Mouse (Mus musculus) bone marrow, adult 2 months (tissue): Measurements from ENCODE around the gene Gm6096. TPM values are rescaled to one million over a fixed set of nuclear protein-coding genes. Genes with fewer than 3 reads are reported as not detected.
"Not testable (repeated sequence)": the region's sequence is repeated elsewhere in the genome, so short reads cannot be mapped to it uniquely, and the experiment has no call there.

Experiments
- H3K27ac ChIP-seq: fragments of 200-500 bp; 2 replicates; pipeline ENCODE4 v1.5.1; 2012; ENCODE audit warnings: low read depth, mild to moderate bottlenecking, control low read depth, inconsistent platforms, low read length; ENCODE audit not compliant: control insufficient read depth, poor library complexity, insufficient read depth
- H3K4me1 ChIP-seq: fragments of 200-500 bp; 2 replicates; pipeline ENCODE4 v1.6.1; 2011; ENCODE audit warnings: low read length; ENCODE audit not compliant: control insufficient read depth, insufficient read depth
- H3K4me3 ChIP-seq: fragments of 200-500 bp; replicated peaks from 2 replicates; pipeline ENCODE3; 2011; ENCODE audit warnings: mild to moderate bottlenecking, low read depth, low read length, control low read depth; ENCODE audit not compliant: control insufficient read depth
- CTCF ChIP-seq: fragments of 200-500 bp; IDR thresholded peaks from 2 replicates; pipeline ENCODE4 v1.5.1; 2011; ENCODE audit warnings: low read length, control low read depth; ENCODE audit not compliant: control insufficient read depth, insufficient read depth
- POLR2A ChIP-seq: fragments of 200-500 bp; IDR thresholded peaks from 2 replicates; pipeline ENCODE4 v1.6.1; 2011; ENCODE audit warnings: low read depth, mild to moderate bottlenecking, control low read depth, low read length, borderline replicate concordance; ENCODE audit not compliant: control insufficient read depth
- WGBS: fragments of 180-500 bp; shearing (Covaris S2); methylation state at CpG from one replicate; pipeline ENCODE4 v1.1.7; 2018; 5-methylcytosine and 5-hydroxymethylcytosine counted together
- polyA plus RNA-seq: library from polyadenylated mRNA; stranded (reverse); fragments of >200 nt; gene quantifications from 2 replicates; pipeline ENCODE4 v1.2.4, GENCODE M21; 2011; ENCODE audit warnings: low replicate concordance; ENCODE audit not compliant: missing spikeins, insufficient read depth, insufficient read length

The Gm6096 gene
- polyA plus RNA-seq, result not detected in 2 replicates

- H3K4me3 ChIP-seq, result no peak within 1 kb of the TSS
- TF ChIP-seq POLR2A, result no peak
- TF ChIP-seq CTCF, result no peak
- 83% methylated on average over 7 of the region's 7 CpGs for WGBS
- no peaks in the 10 kb centered on the region; the same call in 1 of the 2 replicates for H3K4me1 ChIP-seq
- no peak within 1 kb of the TSS for H3K27ac ChIP-seq
These were observed at the start of gene Gm6096 for GRCm38 (mm10) chr7:34250738-34251137. Gm6096 (plus strand) TSS chr7:34251038.

- H3K4me1 ChIP-seq, H3K4me3 ChIP-seq, H3K27ac ChIP-seq: not testable (repeated sequence)
- WGBS, result 89% methylated on average over 10 of the region's 10 CpGs
These were observed 48.7 kb upstream of the Gm6096 start for GRCm38 (mm10) chr7:34202147-34202546.

- H3K4me3 ChIP-seq, result no peak overlapping the region
- WGBS, result 86% methylated on average over 6 of the region's 6 CpGs
- TF ChIP-seq POLR2A (no peak), CTCF (no peak)
- peaks cover 2% of the 10 kb centered on the region; the same call in 1 of the 2 replicates for H3K4me1 ChIP-seq
- no peak overlapping the region for H3K27ac ChIP-seq
These were observed 44.5 kb upstream of the Gm6096 start for GRCm38 (mm10) chr7:34206331-34206730.

- TF ChIP-seq CTCF (peak; percentile 32; the same call in 1 of the 2 replicates), POLR2A (no peak)
These were observed 42.7 kb upstream of the Gm6096 start for GRCm38 (mm10) chr7:34208027-34208745.

DNA sequence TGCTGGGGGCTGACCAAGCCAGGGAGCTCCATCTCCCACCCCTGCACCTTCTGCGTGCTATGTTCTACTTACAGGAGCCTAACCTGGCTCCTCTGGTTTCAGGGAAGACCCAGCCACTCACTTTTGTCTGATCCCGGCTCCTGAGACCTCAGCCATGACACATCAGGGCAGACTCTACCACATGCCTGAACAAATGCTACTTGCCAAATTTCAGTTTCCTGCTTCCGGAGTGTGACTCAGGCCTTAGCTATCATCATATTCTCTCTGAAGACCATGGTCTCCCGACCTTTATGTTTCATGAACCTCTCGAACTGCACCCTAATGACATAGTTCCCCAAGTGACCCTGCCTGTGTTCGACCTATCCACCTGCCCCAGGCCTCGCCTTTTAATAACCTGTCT is 37.6 kb upstream of the Gm6096 start:
- Histone ChIP-seq H3K27ac (peak overlapping the region; percentile 22; the same call in 1 of the 2 replicates), H3K4me3 (no peak overlapping the region), H3K4me1 (peaks cover 10% of the 10 kb centered on the region)
- WGBS, result 55% methylated on average over 7 of the region's 7 CpGs
- TF ChIP-seq POLR2A (no peak), CTCF (no peak)

More at GRCm38 (mm10) chr7:34208027-34208745, 42.7 kb upstream of the Gm6096 start:
- WGBS, result 77% methylated on average over 9 of the region's 9 CpGs
- Histone ChIP-seq H3K4me1 (peaks cover 2% of the 10 kb centered on the region; the same call in 1 of the 2 replicates), H3K4me3 (no peak overlapping the region), H3K27ac (no peak overlapping the region)

GRCm38 (mm10) chr7:34214644-34215043 is 36.2 kb upstream of the Gm6096 start:
- TF ChIP-seq CTCF, result no peak
- TF ChIP-seq POLR2A, result no peak
- 29% methylated on average over 8 of the region's 8 CpGs for WGBS
- Histone ChIP-seq H3K27ac (peak overlapping the region; percentile 72; the same call in 1 of the 2 replicates), H3K4me1 (peaks cover 10% of the 10 kb centered on the region), H3K4me3 (peak overlapping the region; percentile 4)

- Histone ChIP-seq H3K27ac (peak overlapping the region; percentile 72), H3K4me3 (no peak overlapping the region), H3K4me1 (peaks cover 10% of the 10 kb centered on the region)
- WGBS, result 43% methylated on average over 9 of the region's 9 CpGs
- TF ChIP-seq CTCF (no peak), POLR2A (no peak)
These were observed 35.4 kb upstream of the Gm6096 start for GRCm38 (mm10) chr7:34215481-34215880.

DNA sequence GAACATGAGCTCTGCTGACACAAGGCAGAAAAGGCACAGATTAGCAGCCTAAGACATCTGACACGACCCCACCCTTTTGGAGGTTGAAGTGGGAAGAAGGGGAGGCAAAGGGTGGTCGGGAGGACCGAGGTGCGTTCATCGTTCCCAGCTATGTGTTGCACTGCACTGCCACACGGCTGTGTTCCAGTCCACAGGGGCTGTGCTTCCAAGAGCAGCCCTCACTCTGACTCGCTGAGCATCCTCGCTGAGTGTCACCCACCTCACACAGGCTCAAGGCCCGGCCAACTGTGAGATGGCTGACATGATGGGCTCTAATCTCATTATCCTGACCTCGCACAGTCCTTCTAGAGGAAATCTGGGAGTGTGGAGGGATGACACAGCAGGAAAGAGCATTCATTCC is 34.4 kb upstream of the Gm6096 start:
- H3K27ac ChIP-seq, result peak overlapping the region; percentile 31
- 75% methylated on average over 10 of the region's 10 CpGs for WGBS
- no peak for TF ChIP-seq CTCF
- TF ChIP-seq POLR2A, result no peak
- H3K4me1 ChIP-seq, result peaks cover 8% of the 10 kb centered on the region
- H3K4me3 ChIP-seq, result no peak overlapping the region

DNA sequence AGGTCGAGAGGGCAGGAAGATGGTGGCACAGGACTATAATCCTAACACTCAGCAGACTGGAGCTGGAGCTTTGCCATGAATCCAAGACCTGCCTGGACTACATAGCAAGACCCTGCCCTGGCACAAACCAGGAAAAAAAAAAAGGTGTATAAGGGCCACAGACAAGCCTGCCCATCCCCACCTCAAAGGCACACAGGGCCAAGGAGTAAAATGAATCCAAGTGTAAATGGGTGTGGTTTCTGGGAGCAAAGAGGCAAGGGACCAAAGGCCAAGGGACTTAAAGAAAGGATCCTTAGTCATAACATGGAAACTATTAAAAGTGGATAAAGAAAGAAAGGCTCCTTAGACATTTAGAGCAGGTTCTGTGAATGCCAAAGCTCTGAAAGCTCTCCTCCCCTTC is 32.3 kb upstream of the Gm6096 start:
- 50% methylated on average over 1 of the region's 1 CpGs for WGBS
- no peak overlapping the region for H3K27ac ChIP-seq
- TF ChIP-seq CTCF (no peak), POLR2A (no peak)
- H3K4me3 ChIP-seq, result no peak overlapping the region
- peaks cover 10% of the 10 kb centered on the region for H3K4me1 ChIP-seq
